Mouse (Mus musculus): ENCODE results near the gene Zmiz1.
A peak's percentile ranks its signal among the peaks of the same experiment; 100 is the strongest.

The Zmiz1 gene

GRCm38 (mm10) chr14:25459016-25459393 lies at the start of gene Zmiz1:
Gene Zmiz1, plus strand, starts transcription at chr14:25459185.
- DNase-seq (ENCODE audit: low spot score) = peak; percentile 62

- no peak for DNase-seq (ENCODE audit: low spot score)
Observed at GRCm38 (mm10) chr14:25411848-25412527, 47.0 kb upstream of the Zmiz1 start.

GRCm38 (mm10) chr14:25412811-25413210 lies 46.2 kb upstream of the Zmiz1 start:
- no peak for DNase-seq (ENCODE audit: low spot score)

- DNase-seq (ENCODE audit: low spot score) = no peak
Observed at GRCm38 (mm10) chr14:25413510-25413909, 45.5 kb upstream of the Zmiz1 start.

GRCm38 (mm10) chr14:25414115-25414514 lies 44.9 kb upstream of the Zmiz1 start:
- no peak for DNase-seq (ENCODE audit: low spot score)

GRCm38 (mm10) chr14:25420001-25420690 lies 38.8 kb upstream of the Zmiz1 start:
- no peak for DNase-seq (ENCODE audit: low spot score)

- DNase-seq (ENCODE audit: low spot score) = no peak
Observed at GRCm38 (mm10) chr14:25420987-25421386, 38.0 kb upstream of the Zmiz1 start.

GRCm38 (mm10) chr14:25421596-25422001 lies 37.4 kb upstream of the Zmiz1 start:
- no peak for DNase-seq (ENCODE audit: low spot score)

- DNase-seq (ENCODE audit: low spot score) = no peak
Observed at GRCm38 (mm10) chr14:25422946-25423345, 36.0 kb upstream of the Zmiz1 start.

- no peak for DNase-seq (ENCODE audit: low spot score)
Observed at GRCm38 (mm10) chr14:25423721-25424443, 35.1 kb upstream of the Zmiz1 start.

- no peak for DNase-seq (ENCODE audit: low spot score)
Observed at GRCm38 (mm10) chr14:25438255-25438654, 20.7 kb upstream of the Zmiz1 start.

GRCm38 (mm10) chr14:25440116-25440515 lies 18.9 kb upstream of the Zmiz1 start:
- DNase-seq (ENCODE audit: low spot score) = no peak

- DNase-seq (ENCODE audit: low spot score) = no peak
Observed at GRCm38 (mm10) chr14:25440777-25441176, 18.2 kb upstream of the Zmiz1 start.

- DNase-seq (ENCODE audit: low spot score) = no peak
Observed at GRCm38 (mm10) chr14:25441469-25441868, 17.5 kb upstream of the Zmiz1 start.

- no peak for DNase-seq (ENCODE audit: low spot score)
Observed at GRCm38 (mm10) chr14:25442676-25443075, 16.3 kb upstream of the Zmiz1 start.

- no peak for DNase-seq (ENCODE audit: low spot score)
Observed at GRCm38 (mm10) chr14:25447136-25447775, 11.7 kb upstream of the Zmiz1 start.

- DNase-seq (ENCODE audit: low spot score) = no peak
Observed at GRCm38 (mm10) chr14:25448471-25448870, 10.5 kb upstream of the Zmiz1 start.

GRCm38 (mm10) chr14:25451099-25451667 lies 7.8 kb upstream of the Zmiz1 start:
- DNase-seq (ENCODE audit: low spot score) = no peak

- DNase-seq (ENCODE audit: low spot score) = no peak
Observed at GRCm38 (mm10) chr14:25451699-25452632, 7.0 kb upstream of the Zmiz1 start.

- DNase-seq (ENCODE audit: low spot score) = no peak
Observed at GRCm38 (mm10) chr14:25452633-25453025, 6.4 kb upstream of the Zmiz1 start.

Data from urinary bladder, postnatal 10 days (tissue).